Mouse (Mus musculus) limb, embryonic 10.5 days (tissue): ENCODE data around the gene Mcoln2. TPM values are rescaled to one million over a fixed set of nuclear protein-coding genes. Genes with fewer than 3 reads are reported as not detected.
A peak's percentile ranks its signal among the peaks of the same experiment; 100 is the strongest.

Experiments used
- DNase-seq: peaks from one replicate; pipeline ENCODE4 v3.0.0-alpha.2; 2017; ENCODE audit warnings: low spot score
- H3K27ac ChIP-seq: fragments of 300-500 bp; sonication (generic); 2 replicates; pipeline ENCODE4 v1.5.1; 2016; ENCODE audit warnings: mild to moderate bottlenecking
- H3K27me3 ChIP-seq: fragments of 300-500 bp; sonication (generic); 2 replicates; pipeline ENCODE4 v1.6.1; 2016; ENCODE audit warnings: low read depth, mild to moderate bottlenecking; ENCODE audit not compliant: poor library complexity, severe bottlenecking
- H3K36me3 ChIP-seq: fragments of 300-500 bp; sonication (generic); 2 replicates; pipeline ENCODE4 v1.6.1; 2016; ENCODE audit warnings: mild to moderate bottlenecking, moderate library complexity
- H3K4me1 ChIP-seq: fragments of 300-500 bp; sonication (generic); 2 replicates; pipeline ENCODE4 v1.6.1; 2016
- H3K4me3 ChIP-seq: fragments of 300-500 bp; sonication (generic); 2 replicates; pipeline ENCODE4 v1.5.1; 2016; ENCODE audit warnings: mild to moderate bottlenecking, moderate library complexity
- H3K9me3 ChIP-seq: fragments of 300-500 bp; sonication (generic); replicated peaks from 2 replicates; pipeline ENCODE4 v1.6.1; 2016; ENCODE audit warnings: mild to moderate bottlenecking
- WGBS: fragments of 180-500 bp; shearing (Covaris S2); methylation state at CpG from one replicate; pipeline ENCODE4 v1.1.7; 2016; 5-methylcytosine and 5-hydroxymethylcytosine counted together
- polyA plus RNA-seq: library from polyadenylated mRNA; unstranded; fragments of >200 nt; fragmentation: Nextera tagmentation; extraction: Ambion mirVana; gene quantifications from 2 replicates; pipeline ENCODE4 v1.2.1, GENCODE M21; 2016

The Mcoln2 gene
- polyA plus RNA-seq, 1 experiment from 2014 or later = 0.46 TPM

DNA sequence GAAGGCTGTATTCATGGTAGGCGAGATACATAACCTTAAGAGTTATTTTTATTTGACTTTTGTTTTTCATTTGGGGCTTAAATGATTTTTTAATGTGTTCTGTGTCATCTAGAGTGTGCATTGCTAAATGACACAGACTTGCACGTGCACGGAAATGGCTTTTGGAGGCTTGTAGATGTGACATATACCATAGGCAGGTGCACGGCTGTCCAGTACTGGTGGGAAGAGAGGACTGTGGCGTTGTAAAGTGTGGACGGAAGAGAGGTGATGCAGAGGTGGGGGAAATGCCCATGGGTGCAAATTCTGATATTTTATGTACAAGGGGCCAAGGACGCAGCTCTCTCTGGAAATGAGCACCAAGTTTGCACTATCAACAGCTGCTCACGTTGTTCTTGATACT is 2.1 kb downstream of the Mcoln2 start:
- Histone ChIP-seq H3K4me1 (peaks cover 35% of the 10 kb centered on the region), H3K9me3 (no peaks in the 10 kb centered on the region), H3K27me3 (peaks cover 39% of the 10 kb centered on the region), H3K27ac (no peak overlapping the region), H3K36me3 (no peaks in the 10 kb centered on the region), H3K4me3 (no peak overlapping the region)
- no peak for DNase-seq
- WGBS = 94% methylated on average over 8 of the region's 8 CpGs

DNA sequence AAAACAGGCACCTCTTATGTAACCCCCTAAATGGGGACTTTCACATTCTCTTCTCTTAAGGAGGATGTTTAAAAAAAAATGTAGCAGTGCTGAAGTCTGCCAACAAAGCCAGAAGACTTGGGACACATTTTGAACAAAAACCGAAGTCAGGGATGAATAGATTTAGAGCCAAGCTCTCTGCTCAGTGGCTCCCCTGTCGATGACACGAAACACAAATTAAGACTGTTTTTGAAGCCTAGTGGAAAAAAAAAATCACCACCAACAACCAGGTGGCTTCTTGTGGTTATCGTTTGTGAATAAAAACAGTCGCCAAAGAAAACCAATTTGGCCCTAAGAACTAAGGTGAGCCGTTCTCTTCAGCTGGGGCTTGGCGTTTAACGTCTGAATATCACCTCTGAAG is 2.7 kb downstream of the Mcoln2 start:
- 86% methylated on average over 8 of the region's 8 CpGs for WGBS
- no peak overlapping the region for H3K27ac ChIP-seq
- peaks cover 39% of the 10 kb centered on the region for H3K27me3 ChIP-seq
- peaks cover 35% of the 10 kb centered on the region for H3K4me1 ChIP-seq
- H3K36me3 ChIP-seq = no peaks in the 10 kb centered on the region
- no peaks in the 10 kb centered on the region for H3K9me3 ChIP-seq
- H3K4me3 ChIP-seq = no peak overlapping the region
- DNase-seq = no peak

GRCm38 (mm10) chr3:146152913-146153312 is 3.3 kb downstream of the Mcoln2 start:
- no peak for DNase-seq
- Histone ChIP-seq H3K4me1 (peaks cover 35% of the 10 kb centered on the region), H3K36me3 (no peaks in the 10 kb centered on the region), H3K27ac (no peak overlapping the region), H3K9me3 (no peaks in the 10 kb centered on the region), H3K27me3 (peaks cover 39% of the 10 kb centered on the region), H3K4me3 (no peak overlapping the region)
- 86% methylated on average over 2 of the region's 2 CpGs for whole genome bisulfite sequencing

DNA sequence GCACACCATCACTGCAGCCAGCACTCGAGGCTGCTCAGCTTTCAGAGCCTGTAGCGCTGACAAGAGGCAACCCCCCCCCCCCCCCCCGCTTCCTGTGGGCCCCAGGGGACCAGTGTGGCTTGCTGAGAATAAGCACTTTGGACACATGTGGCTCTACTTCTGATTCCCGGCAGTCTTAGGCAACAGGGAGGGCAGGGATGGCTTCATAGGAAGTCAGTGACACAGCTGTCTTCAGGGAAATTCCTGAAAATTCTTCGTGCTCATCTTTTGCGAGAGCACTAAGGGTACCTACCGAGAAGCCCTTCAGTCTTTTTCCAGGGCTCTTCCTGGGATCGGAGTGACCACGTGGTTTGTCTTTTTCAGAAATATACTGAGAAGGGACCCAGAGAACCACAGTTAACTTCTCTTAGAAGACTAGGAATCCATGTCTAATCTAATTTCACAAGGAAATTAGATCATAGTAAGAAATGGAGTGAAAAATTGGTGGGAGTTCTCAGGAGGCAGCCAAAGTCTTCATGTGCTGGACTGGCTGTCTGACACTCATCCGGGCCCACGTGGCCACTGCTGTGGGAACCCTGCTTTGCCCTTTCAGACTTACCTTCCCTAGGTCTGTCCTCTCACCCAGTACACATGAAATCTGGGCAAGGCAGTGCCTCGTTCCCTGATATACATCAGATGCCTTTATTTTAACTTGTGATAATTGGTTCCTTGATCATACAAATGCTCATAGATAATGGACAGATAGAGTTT is 4.4 kb downstream of the Mcoln2 start:
- Histone ChIP-seq H3K4me3 (no peak overlapping the region), H3K27me3 (peaks cover 35% of the 10 kb centered on the region), H3K36me3 (no peaks in the 10 kb centered on the region)

DNA sequence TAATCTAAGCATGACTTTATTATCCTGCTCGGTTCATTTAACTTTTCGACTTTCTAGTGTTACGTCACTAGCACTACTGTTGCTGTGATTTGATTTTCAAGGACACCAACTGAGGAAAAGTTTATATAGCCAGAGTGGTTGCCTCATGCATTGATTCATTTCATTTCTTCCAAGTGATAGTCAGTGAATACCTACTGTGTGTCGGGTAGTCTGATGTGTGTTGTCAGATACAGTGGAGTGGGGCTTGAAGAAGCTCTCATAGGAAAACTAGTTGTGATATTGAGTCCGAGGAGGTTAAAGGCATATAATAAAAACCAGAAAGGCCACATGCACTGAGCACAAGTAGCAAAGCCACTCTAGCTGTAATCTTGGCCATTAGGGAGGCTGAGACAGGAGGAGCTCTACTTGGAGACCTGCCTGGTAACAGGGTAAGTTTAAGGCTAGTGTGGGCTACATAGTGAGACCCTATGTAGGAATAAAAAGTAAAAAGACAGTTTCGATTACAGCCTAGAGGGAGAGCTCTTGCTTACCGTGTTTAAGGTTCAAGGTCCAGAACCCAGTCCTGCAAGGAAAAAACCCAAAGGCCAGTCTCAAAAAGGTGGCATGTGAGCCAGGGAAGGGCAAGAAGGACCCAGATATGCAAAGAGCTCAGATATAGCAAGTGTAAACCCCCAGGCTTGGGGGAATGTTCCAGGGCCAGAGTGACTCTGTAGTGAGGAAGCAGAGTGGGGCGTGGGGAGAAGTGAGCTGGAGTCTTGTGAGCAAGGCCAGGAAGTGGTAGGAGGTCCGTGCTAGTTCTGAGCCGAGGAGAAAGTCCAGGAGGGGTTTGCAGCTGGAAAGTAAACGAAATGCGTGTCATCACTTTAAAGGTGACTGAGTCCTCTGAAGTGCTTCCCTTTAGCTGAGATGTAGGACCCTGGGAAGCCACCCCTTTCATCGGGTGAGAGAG is 6.3 kb downstream of the Mcoln2 start:
- Histone ChIP-seq H3K9me3 (no peaks in the 10 kb centered on the region), H3K36me3 (no peaks in the 10 kb centered on the region), H3K4me1 (peaks cover 16% of the 10 kb centered on the region), H3K27ac (no peak overlapping the region), H3K4me3 (no peak overlapping the region), H3K27me3 (peaks cover 18% of the 10 kb centered on the region)
- no peak for DNase-seq
- WGBS = 75% methylated on average over 13 of the region's 13 CpGs

More for the DNA sequence above, 4.4 kb downstream of the Mcoln2 start:
- H3K9me3 ChIP-seq = no peaks in the 10 kb centered on the region
- peaks cover 34% of the 10 kb centered on the region for H3K4me1 ChIP-seq
- H3K27ac ChIP-seq = 0 out of 2 replicates have a peak overlapping the region, but pooled peaks have one; percentile 19
- 47% methylated on average over 12 of the region's 12 CpGs for WGBS
- peak; percentile 54 for DNase-seq

GRCm38 (mm10) chr3:146156811-146157210 is 7.2 kb downstream of the Mcoln2 start:
- Histone ChIP-seq H3K4me3 (no peak overlapping the region), H3K27ac (no peak overlapping the region), H3K9me3 (no peaks in the 10 kb centered on the region), H3K4me1 (peaks cover 16% of the 10 kb centered on the region), H3K27me3 (peaks cover 9% of the 10 kb centered on the region), H3K36me3 (no peaks in the 10 kb centered on the region)
- DNase-seq = no peak
- 75% methylated on average over 2 of the region's 2 CpGs for WGBS

GRCm38 (mm10) chr3:146158039-146158438 is 8.4 kb downstream of the Mcoln2 start:
- H3K27me3 ChIP-seq = 0 out of 2 replicates have a peak, but pooled peaks cover under 1% of the 10 kb centered on the region
- H3K36me3 ChIP-seq = no peaks in the 10 kb centered on the region
- no peak for DNase-seq

GRCm38 (mm10) chr3:146159360-146159759 is 9.7 kb downstream of the Mcoln2 start:
- no peaks in the 10 kb centered on the region for H3K27me3 ChIP-seq
- no peaks in the 10 kb centered on the region for H3K36me3 ChIP-seq
- peaks cover 2% of the 10 kb centered on the region; the same call in 1 of the 2 replicates for H3K4me1 ChIP-seq
- H3K4me3 ChIP-seq = no peak overlapping the region
- 89% methylated on average over 2 of the region's 2 CpGs for WGBS
- no peak overlapping the region for H3K27ac ChIP-seq
- H3K9me3 ChIP-seq = no peaks in the 10 kb centered on the region
- DNase-seq = no peak

More at GRCm38 (mm10) chr3:146158039-146158438, 8.4 kb downstream of the Mcoln2 start:
- H3K9me3 ChIP-seq = no peaks in the 10 kb centered on the region
- H3K27ac ChIP-seq = no peak overlapping the region
- H3K4me1 ChIP-seq = peaks cover 14% of the 10 kb centered on the region
- WGBS = 76% methylated on average over 4 of the region's 4 CpGs
- H3K4me3 ChIP-seq = no peak overlapping the region

DNA sequence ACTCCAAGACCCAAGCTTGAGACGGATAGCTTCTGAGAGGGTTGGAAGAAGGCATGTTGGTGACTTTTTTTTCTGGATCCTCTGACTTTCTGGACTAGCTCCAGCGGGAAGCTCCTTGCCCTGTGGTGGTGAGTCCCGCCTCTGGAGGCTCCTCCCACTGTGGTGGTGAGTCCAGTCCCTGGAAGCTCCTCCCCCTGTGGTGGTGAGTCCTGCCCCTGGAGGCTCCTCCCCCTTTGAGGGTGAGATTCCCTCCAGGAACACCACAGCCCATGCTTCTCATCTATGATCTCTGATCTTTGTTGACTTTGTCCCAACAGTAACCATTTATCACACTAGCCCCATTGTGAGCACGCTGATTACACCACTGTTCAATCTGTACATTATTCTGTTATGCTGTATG is 12.6 kb downstream of the Mcoln2 start:
- 83% methylated on average over 4 of the region's 4 CpGs for WGBS
- Histone ChIP-seq H3K36me3 (no peaks in the 10 kb centered on the region), H3K27ac (no peak overlapping the region), H3K4me3 (no peak overlapping the region), H3K4me1 (peaks cover 15% of the 10 kb centered on the region), H3K9me3 (no peaks in the 10 kb centered on the region), H3K27me3 (no peaks in the 10 kb centered on the region)
- no peak for DNase-seq

DNA sequence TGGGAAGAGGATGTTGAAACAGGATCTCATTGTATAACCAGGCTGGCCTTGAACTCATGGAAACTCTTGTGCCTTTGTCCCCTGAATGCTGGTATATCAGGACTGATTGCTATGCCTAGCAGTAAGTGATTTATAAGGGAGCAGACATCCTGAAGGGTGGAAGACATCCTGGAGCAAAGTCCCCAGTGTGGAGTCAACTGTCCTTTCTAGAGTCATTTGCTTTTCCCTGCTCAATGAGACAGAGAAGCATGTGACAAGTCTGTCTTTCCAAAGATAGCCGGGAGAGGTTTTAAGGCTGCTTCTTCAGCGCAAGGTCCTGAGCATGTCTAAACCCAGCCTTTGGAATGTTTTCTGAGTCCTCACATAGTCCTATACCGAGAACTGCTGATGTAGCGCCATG is 19.7 kb downstream of the Mcoln2 start:
- 92% methylated on average over 4 of the region's 4 CpGs for WGBS
- Histone ChIP-seq H3K27ac (no peak overlapping the region), H3K36me3 (no peaks in the 10 kb centered on the region), H3K4me1 (peaks cover 20% of the 10 kb centered on the region), H3K4me3 (no peak overlapping the region), H3K9me3 (no peaks in the 10 kb centered on the region), H3K27me3 (no peaks in the 10 kb centered on the region)
- DNase-seq = no peak

DNA sequence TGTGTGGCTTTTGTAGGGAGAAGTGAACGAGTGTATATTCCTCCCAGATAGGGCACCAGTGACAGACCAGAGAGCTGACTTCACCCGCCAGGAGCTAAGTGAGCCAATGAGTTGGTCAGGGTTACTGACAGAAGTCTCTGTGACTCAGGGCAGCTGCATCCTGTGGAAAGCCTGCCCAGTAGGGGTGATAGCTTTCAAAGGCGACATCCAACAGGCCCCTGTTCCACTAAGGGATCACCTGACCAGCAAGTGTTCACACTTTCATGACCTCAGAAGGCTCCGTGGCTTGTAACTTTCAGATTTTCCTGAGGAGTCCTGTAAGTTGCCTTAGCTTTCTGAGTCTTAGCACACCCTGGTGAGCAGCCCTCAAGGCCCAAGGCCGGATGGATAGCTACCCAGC is 23.4 kb downstream of the Mcoln2 start:
- no peak overlapping the region for H3K4me3 ChIP-seq
- H3K27me3 ChIP-seq = no peaks in the 10 kb centered on the region
- DNase-seq = no peak
- H3K4me1 ChIP-seq = no peaks in the 10 kb centered on the region
- no peaks in the 10 kb centered on the region for H3K36me3 ChIP-seq
- WGBS = 74% methylated on average over 5 of the region's 5 CpGs
- no peaks in the 10 kb centered on the region for H3K9me3 ChIP-seq
- no peak overlapping the region for H3K27ac ChIP-seq

DNA sequence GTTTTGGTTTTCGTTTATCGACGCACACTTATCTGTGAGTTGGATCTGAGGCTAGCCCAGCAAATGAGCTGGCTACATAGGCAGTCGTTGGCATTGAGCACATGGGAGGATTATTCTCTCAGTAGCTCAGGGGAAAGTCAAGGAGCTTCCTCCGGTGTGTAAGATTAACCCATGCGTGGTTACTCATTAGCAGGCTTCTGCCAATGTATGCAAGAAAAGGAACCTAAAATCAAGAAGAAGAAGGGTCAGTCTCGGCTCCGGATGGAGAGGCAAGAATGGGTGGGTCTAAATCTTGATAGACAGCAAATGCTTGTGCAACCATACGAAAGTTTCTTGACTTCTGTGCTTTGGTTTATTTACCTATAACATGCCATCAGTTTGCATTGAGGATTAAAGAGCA is 24.6 kb downstream of the Mcoln2 start:
- H3K27ac ChIP-seq = no peak overlapping the region
- H3K36me3 ChIP-seq = no peaks in the 10 kb centered on the region
- DNase-seq = no peak
- H3K4me3 ChIP-seq = no peak overlapping the region
- H3K9me3 ChIP-seq = no peaks in the 10 kb centered on the region
- no peaks in the 10 kb centered on the region for H3K27me3 ChIP-seq
- H3K4me1 ChIP-seq = no peaks in the 10 kb centered on the region
- 92% methylated on average over 9 of the region's 9 CpGs for WGBS

GRCm38 (mm10) chr3:146177295-146177694 is 27.7 kb downstream of the Mcoln2 start:
- WGBS = 80% methylated on average over 7 of the region's 7 CpGs
- Histone ChIP-seq H3K27me3 (no peaks in the 10 kb centered on the region), H3K27ac (no peak overlapping the region), H3K9me3 (no peaks in the 10 kb centered on the region), H3K36me3 (no peaks in the 10 kb centered on the region), H3K4me3 (no peak overlapping the region), H3K4me1 (no peaks in the 10 kb centered on the region)
- no peak for DNase-seq
